Mouse (Mus musculus) G1E-ER4 (cell line): ENCODE measurements around the gene Son. TPM values are rescaled to one million over a fixed set of nuclear protein-coding genes. Genes with fewer than 3 reads are reported as not detected.
A peak's percentile ranks its signal among the peaks of the same experiment; 100 is the strongest.

Experiments
- GATA1 ChIP-seq: IDR thresholded peaks from one replicate; pipeline ENCODE4 v1.8.0; 2012; ENCODE audit warnings: low read length, inconsistent platforms
- polyA plus RNA-seq: library from polyadenylated mRNA; stranded (reverse); fragments of >175 nt; gene quantifications from 2 replicates; pipeline ENCODE4 v1.2.3, GENCODE M21; 2012

The Son gene
- polyA plus RNA-seq, 1 experiment, result 49.5 TPM

DNA sequence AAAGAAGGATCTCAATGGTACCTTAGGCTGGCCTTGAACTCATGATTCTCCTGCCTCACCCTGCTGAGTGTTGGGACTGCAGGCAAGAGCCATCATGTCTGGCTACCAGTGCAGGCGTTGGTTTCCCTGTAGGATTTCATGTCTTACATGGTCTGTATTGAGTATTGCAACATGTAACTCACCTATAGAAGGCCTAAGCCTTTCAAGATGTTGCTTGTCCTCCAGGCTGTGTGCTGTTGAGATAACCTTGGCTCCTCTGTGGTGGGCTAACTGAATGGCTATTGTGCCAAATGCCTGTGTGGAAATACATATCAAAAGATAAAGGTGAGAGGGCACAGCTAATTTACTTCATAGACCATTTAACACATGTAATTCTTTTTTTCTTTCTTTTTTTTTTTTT lies 51.7 kb downstream of the Son start:
- TF ChIP-seq GATA1, result no peak

DNA sequence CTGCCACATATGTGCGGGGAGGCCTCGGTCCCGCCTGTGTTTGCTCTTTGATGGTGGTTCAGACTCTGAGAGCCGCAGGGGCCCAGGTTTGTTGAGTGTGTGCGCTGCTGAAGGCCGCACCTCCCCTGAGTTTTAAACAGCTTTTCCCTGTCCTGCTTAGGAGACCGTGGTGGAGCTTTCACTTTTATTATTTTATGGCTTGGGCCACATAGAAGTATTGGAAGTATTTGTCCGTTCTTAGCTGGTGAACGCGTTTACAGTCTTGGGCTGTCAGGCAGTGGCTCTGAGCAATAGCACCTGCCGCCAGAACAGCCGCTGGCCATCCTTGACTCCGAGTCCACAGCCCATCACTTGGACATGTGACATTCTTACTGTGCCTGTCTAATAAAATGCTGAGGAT lies 54.6 kb downstream of the Son start:
- no peak for TF ChIP-seq GATA1

- TF ChIP-seq GATA1, result no peak
Measured at GRCm38 (mm10) chr16:91702771-91703188, 55.5 kb downstream of the Son start.

DNA sequence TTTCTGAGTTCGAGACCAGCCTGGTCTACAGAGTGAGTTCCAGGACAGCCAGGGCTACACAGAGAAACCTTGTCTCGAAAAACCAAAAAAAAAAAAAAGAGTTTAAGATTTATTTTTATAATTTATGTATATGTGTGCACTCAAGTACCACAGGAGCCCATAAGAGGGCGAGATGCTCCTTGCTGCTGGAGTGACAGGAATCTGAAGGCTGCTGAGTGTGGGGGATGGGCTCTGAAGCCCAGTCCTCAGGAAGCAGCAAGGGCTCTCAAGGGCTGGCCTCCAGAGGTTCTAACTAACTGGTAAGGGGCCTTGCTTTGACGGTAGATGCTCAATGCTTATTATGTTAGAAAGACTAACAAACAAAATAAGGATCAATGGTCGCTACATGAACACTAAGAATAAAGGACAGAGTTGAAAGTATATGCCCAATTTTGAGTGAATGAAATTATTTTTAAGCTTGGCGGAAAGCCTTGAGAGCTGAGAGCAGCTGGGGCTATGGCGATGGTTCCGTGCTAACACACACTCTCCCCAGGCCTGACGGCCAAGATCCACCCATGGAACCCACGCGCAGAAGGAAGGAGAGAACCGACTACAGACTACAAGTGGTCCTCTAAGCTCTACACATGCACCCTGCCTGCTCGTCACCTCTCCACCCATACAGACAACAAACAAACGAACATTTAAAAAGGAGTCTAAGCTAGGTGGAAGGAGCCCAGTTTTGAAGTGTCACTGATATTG lies 57.5 kb downstream of the Son start:
- no peak for TF ChIP-seq GATA1

DNA sequence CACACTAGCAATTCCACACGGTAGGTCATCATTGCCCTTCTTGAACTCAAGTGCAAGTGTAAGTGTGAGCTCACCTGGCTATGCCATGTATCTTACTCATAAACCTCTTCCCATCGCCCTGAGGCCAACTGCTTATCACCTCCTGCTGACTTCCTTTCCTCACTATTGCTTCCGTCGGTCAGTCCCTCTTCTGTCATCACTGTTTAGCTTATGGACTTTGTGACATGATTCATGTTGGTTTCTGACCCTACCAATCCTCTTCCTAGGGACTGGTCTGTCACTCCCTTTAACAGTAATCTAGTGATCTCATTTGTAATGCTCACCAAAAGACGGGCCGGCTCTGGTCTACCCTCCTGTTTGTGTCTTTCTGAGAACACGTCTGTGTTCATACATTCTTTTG lies 62.9 kb downstream of the Son start:
- TF ChIP-seq GATA1, result no peak

- TF ChIP-seq GATA1, result peak; percentile 23
Measured at GRCm38 (mm10) chr16:91716927-91717349, 69.6 kb downstream of the Son start.

DNA sequence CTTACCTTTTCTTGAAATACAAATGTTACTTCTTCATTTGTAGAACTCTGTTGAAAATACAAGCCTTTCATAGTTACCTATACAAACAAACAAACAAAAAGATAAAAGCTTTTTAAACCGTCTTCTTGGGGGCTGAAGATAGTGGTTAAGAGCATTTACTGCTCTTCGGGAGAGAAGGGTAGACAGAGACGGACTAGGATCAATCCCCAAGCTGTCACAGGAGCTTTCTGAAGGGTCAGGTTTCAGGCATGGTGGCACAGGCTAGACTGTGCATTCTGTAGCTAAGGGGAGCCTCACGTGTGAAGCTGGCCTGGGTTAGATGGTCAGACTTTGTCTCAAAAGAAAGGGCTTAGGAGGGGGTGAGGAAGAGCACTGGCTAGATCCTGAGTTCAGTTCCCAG lies 70.1 kb downstream of the Son start:
- no peak for TF ChIP-seq GATA1

DNA sequence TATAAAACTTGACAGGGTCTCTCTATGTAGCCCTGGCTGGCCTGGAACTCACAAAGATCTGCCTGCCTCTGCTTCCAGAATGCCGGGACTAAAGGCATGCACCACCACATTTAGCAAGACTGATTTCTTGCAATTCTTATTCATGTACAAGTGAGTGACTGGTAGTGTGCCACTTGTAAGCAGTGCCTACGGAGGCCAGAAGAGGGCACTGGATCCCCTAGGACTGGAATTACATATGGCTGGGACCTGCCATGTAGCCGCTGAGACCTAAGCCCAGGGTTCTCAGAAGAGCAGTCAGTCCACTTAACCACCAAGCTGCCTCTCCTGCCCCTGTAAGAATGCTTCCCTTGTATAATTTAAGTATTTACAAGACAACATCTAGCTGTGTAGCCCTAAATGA lies 76.9 kb downstream of the Son start:
- no peak for TF ChIP-seq GATA1

GRCm38 (mm10) chr16:91727433-91727832 lies 80.1 kb downstream of the Son start:
- TF ChIP-seq GATA1, result no peak

GRCm38 (mm10) chr16:91728123-91729065 lies 81.1 kb downstream of the Son start, which contains the start of gene Cryzl1:
Cryzl1 (minus strand) TSS chr16:91728975.
- no peak for TF ChIP-seq GATA1

Other genes with a start within 250 kb of the Son start
- 15.2 and 17.3 TPM in 2 replicates for gene Il10rb, start 241.3 kb upstream of the Son start, polyA plus RNA-seq
- 8.1 and 12.7 TPM in 2 replicates for gene Ifnar1, start 162.3 kb upstream of the Son start, polyA plus RNA-seq
- gene Ifngr2, start 100.4 kb upstream of the Son start, polyA plus RNA-seq, result 20.8 and 26.8 TPM in 2 replicates
- 1.1 and 1.7 TPM in 2 replicates for gene Tmem50b, start 49.7 kb upstream of the Son start, polyA plus RNA-seq
- 0.26 and 0.69 TPM in 2 replicates for gene Dnajc28, start 28.5 kb upstream of the Son start, polyA plus RNA-seq
- 605 and 659 TPM in 2 replicates for gene Gart, start 554 bp upstream of the Son start, polyA plus RNA-seq
- 24.0 and 31.3 TPM in 2 replicates for gene Donson, start 41.3 kb downstream of the Son start, polyA plus RNA-seq
- gene Cryzl1, start 81.5 kb downstream of the Son start, polyA plus RNA-seq, result 3.6 and 3.7 TPM in 2 replicates
- 28.3 and 35.8 TPM in 2 replicates for gene Itsn1, start 81.8 kb downstream of the Son start, polyA plus RNA-seq